Mouse (Mus musculus): ENCODE results near the gene Fbll1. TPM values are rescaled to one million over a fixed set of nuclear protein-coding genes. Genes with fewer than 3 reads are reported as not detected.
A peak's percentile ranks its signal among the peaks of the same experiment; 100 is the strongest.
"Not testable (repeated sequence)": the region's sequence is repeated elsewhere in the genome, so short reads cannot be mapped to it uniquely, and the experiment has no call there.

Fbll1 gene
- polyA plus RNA-seq, 1 experiment, result not detected

DNA sequence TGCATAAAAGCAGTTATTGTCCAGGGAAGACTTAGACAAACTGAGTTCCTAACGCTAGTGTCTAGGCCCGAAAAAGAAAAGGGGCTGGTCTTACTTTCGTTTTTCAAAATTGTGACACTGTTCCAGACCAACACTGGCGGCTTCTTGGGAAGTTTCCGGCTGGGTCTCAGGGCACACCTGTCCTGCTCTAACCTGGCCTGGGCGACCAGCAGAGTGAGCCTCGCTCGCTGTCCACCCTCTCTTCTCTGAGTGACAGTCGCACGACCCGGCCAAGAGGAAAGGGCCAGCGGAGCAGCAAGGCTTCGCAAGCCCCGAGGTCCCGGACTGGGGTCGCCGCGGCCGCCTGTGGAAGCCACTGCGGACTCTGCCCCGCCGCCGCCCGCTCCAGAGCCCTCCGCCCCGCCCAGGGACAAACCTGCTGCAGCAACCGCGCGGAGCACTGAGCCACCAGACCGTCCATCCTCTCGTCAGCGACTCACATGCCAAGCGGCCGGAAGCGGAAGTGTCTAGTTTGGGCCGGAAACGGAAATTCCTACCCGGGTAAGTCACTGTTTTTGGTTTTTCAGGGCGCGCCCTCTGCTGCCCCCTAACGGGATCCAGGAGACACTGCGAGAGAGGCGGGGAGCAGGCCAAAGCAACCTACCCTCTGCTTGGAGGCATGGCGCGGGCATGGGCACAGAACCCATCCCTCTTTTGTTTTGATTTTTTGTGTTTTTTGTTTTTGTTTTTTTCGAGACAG lies 35.5 kb upstream of the Fbll1 start, which contains the start of gene Rars:
Gene Rars, minus strand, starts transcription at position 485 of the 739 bp plus-strand sequence.
- peaks cover 22% of the 10 kb centered on the region for H3K4me1 ChIP-seq (ENCODE audit: control insufficient read depth, insufficient read depth, low read length)
- H3K4me3 ChIP-seq (ENCODE audit: insufficient read depth, low read length), result peak within 1 kb of the TSS; percentile 95

DNA sequence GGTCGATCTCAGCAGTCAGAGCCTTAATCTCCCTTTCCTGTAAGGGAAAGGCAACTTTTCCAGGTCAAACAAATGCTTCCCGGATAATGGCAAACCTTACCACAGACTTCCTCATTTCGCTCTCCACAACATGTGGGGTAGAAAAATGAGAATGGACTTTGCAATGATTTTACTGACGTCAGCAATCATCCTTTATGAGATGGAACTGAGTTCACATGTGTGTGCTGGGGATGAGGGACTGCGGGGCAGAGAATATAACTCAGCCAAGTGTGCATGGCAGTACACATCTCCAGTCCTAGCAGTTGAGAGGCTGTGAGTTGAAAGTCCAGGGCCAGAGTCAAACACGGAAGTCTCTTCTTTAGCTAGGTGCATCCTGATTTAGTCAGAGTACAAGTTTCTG lies 34.6 kb upstream of the Fbll1 start:
- H3K4me1 ChIP-seq (ENCODE audit: control insufficient read depth, insufficient read depth, low read length), result peaks cover 19% of the 10 kb centered on the region
- no peak for TF ChIP-seq POLR2A (IDR thresholded peaks at IDR 0.05; ENCODE audit: borderline replicate concordance, low read depth, low read length)
- no peak for TF ChIP-seq CTCF (IDR thresholded peaks at IDR 0.05; ENCODE audit: low read depth, low read length)
- H3K27ac ChIP-seq (ENCODE audit: insufficient read depth, low read depth, low read length), result peak overlapping the region; percentile 47
- peak overlapping the region; percentile 95 for H3K4me3 ChIP-seq (ENCODE audit: insufficient read depth, low read length)

More for the DNA sequence above, 35.5 kb upstream of the Fbll1 start, which contains the start of gene Rars:
- H3K27ac ChIP-seq (ENCODE audit: insufficient read depth, low read depth, low read length), result peak within 1 kb of the TSS; percentile 47
- TF ChIP-seq POLR2A (IDR thresholded peaks at IDR 0.05; ENCODE audit: borderline replicate concordance, low read depth, low read length) (no peak), CTCF (IDR thresholded peaks at IDR 0.05; ENCODE audit: low read depth, low read length) (peak; percentile 42)

DNA sequence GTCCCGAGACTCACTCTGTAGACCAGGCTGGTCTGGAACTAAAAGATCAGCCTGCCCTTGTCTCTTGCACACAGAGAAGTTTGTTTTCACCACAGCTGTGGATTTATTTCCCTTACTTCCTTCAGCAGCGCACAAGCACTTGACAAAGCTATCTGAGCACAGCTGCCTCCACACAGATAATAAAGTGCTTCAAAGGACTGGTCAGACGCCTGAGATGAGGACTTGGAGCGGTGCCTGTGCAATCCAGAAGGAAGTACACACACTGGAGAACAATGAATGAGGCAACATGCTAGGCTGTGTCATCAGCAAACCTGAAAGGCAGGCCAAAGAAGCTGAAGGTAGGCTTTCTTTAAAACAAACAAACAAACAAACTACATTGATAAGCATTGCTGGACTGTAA lies 33.5 kb upstream of the Fbll1 start:
- Histone ChIP-seq H3K4me3 (ENCODE audit: insufficient read depth, low read length) (peak overlapping the region; percentile 23; the same call in 1 of the 2 replicates), H3K4me1 (ENCODE audit: control insufficient read depth, insufficient read depth, low read length) (peaks cover 18% of the 10 kb centered on the region), H3K27ac (ENCODE audit: insufficient read depth, low read depth, low read length) (peak overlapping the region; percentile 24; the same call in 1 of the 2 replicates)
- TF ChIP-seq POLR2A (IDR thresholded peaks at IDR 0.05; ENCODE audit: borderline replicate concordance, low read depth, low read length) (no peak), CTCF (IDR thresholded peaks at IDR 0.05; ENCODE audit: low read depth, low read length) (no peak)

DNA sequence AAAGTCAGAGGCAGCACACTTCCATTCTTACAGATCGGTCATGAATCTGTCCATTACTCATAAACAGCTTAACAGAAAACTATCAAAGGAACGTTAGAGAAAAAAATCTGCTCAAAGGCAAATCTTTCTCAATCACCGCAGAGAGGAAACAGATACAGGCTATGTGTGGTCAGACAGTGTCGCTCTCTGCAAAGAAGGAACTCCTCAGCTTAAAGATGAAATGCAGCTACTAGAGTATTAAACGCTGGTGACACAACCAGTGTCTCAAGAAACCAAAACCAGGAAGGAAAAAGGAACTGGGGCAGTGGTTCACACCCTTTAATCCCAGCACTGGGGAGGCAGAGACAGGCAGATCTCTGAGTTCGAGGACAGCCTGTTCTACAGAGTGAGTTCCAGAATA lies 29.0 kb upstream of the Fbll1 start:
- Histone ChIP-seq H3K4me1 (ENCODE audit: control insufficient read depth, insufficient read depth, low read length) (peaks cover 24% of the 10 kb centered on the region), H3K27ac (ENCODE audit: insufficient read depth, low read depth, low read length) (peak overlapping the region; percentile 27), H3K4me3 (ENCODE audit: insufficient read depth, low read length) (no peak overlapping the region)
- TF ChIP-seq POLR2A (IDR thresholded peaks at IDR 0.05; ENCODE audit: borderline replicate concordance, low read depth, low read length), result no peak
- TF ChIP-seq CTCF (IDR thresholded peaks at IDR 0.05; ENCODE audit: low read depth, low read length), result no peak

DNA sequence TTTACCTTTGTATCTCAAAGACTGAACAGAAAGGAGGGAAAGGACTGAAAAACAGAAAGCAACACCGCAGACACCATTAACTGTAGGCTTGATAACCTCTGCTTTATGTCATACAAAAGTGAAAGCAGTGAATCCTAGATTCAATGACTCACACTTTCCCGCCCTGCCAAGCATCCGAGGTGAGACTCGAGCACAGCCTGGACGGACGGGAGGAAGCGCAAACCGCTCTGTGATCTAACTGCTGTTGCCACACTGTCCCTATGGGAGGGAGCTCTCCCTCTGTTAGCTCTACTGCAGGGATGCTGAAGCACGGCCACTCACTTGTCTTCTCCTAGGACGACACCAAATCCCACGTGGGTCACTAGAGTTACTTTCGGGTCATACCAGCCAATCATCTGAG lies 17.6 kb upstream of the Fbll1 start:
- Histone ChIP-seq H3K4me3 (ENCODE audit: insufficient read depth, low read length) (no peak overlapping the region), H3K4me1 (ENCODE audit: control insufficient read depth, insufficient read depth, low read length) (no peaks in the 10 kb centered on the region), H3K27ac (ENCODE audit: insufficient read depth, low read depth, low read length) (no peak overlapping the region)
- TF ChIP-seq CTCF (IDR thresholded peaks at IDR 0.05; ENCODE audit: low read depth, low read length) (no peak), POLR2A (IDR thresholded peaks at IDR 0.05; ENCODE audit: borderline replicate concordance, low read depth, low read length) (no peak)

DNA sequence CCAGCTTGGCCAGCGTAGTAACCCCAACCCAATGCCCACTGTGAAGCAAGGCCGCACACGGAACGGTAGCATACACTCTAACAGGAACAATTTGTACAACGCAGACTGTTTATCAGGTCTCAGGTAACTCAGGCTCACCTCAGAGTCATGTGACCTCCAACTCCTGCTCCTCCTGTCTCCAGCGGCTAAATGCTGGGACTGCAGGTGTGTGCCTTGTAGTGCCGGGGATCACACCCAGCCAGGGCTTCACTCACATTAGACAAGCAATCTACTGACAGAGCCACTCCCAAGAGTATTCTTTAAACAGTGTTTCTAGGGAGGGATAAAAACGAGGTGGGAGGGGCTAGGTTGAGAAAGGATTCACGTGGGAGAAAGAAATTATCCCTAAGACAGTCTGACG lies 12.8 kb upstream of the Fbll1 start:
- no peaks in the 10 kb centered on the region for H3K4me1 ChIP-seq (ENCODE audit: control insufficient read depth, insufficient read depth, low read length)
- no peak overlapping the region for H3K27ac ChIP-seq (ENCODE audit: insufficient read depth, low read depth, low read length)
- no peak for TF ChIP-seq POLR2A (IDR thresholded peaks at IDR 0.05; ENCODE audit: borderline replicate concordance, low read depth, low read length)
- no peak for TF ChIP-seq CTCF (IDR thresholded peaks at IDR 0.05; ENCODE audit: low read depth, low read length)
- H3K4me3 ChIP-seq (ENCODE audit: insufficient read depth, low read length), result no peak overlapping the region

DNA sequence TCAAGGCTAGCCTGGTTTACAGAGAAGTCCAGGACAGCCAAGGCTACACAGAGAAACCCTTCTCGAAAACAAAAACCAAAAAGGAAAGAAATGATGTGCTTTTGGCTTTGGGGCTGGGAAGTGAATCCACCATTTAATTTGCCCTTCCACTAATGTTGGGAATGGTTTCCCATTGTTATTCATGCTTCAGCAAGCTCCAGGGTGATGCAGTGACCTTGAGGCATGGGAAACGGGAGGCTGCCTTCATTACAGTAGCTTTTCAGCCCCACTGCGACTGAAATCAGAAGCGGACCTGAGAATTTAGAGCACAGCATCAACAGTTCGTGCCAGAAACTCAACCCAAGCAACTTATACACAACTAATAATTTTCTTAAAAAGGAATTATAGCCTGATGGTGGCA lies 2.6 kb upstream of the Fbll1 start:
- TF ChIP-seq POLR2A (IDR thresholded peaks at IDR 0.05; ENCODE audit: borderline replicate concordance, low read depth, low read length), result no peak
- TF ChIP-seq CTCF (IDR thresholded peaks at IDR 0.05; ENCODE audit: low read depth, low read length), result no peak
- Histone ChIP-seq H3K27ac (ENCODE audit: insufficient read depth, low read depth, low read length) (no peak overlapping the region), H3K4me3 (ENCODE audit: insufficient read depth, low read length) (no peak overlapping the region), H3K4me1 (ENCODE audit: control insufficient read depth, insufficient read depth, low read length) (0 out of 2 replicates have a peak, but pooled peaks cover 2% of the 10 kb centered on the region)

DNA sequence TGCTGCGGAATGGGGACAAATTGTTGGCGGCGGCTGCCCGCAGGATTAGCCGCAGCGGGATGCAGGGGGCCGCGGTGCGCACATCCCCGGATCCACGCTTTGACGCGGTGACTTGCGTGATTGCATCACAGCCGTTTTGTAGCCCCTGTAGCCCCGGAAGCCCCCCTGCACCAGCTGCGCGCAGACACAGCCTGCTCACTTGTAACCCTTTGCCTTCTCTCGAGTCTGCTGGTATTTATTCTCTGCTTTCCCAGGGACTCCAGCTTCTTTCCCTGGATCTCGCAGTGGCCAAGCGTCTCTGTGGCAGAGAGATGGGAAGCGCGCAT lies 226 bp downstream of the Fbll1 start:
- Histone ChIP-seq H3K4me3 (ENCODE audit: insufficient read depth, low read length) (peak overlapping the region; percentile 18; the same call in 1 of the 2 replicates), H3K4me1 (ENCODE audit: control insufficient read depth, insufficient read depth, low read length) (0 out of 2 replicates have a peak, but pooled peaks cover 2% of the 10 kb centered on the region), H3K27ac (ENCODE audit: insufficient read depth, low read depth, low read length) (no peak overlapping the region)
- TF ChIP-seq POLR2A (IDR thresholded peaks at IDR 0.05; ENCODE audit: borderline replicate concordance, low read depth, low read length), result no peak
- no peak for TF ChIP-seq CTCF (IDR thresholded peaks at IDR 0.05; ENCODE audit: low read depth, low read length)

DNA sequence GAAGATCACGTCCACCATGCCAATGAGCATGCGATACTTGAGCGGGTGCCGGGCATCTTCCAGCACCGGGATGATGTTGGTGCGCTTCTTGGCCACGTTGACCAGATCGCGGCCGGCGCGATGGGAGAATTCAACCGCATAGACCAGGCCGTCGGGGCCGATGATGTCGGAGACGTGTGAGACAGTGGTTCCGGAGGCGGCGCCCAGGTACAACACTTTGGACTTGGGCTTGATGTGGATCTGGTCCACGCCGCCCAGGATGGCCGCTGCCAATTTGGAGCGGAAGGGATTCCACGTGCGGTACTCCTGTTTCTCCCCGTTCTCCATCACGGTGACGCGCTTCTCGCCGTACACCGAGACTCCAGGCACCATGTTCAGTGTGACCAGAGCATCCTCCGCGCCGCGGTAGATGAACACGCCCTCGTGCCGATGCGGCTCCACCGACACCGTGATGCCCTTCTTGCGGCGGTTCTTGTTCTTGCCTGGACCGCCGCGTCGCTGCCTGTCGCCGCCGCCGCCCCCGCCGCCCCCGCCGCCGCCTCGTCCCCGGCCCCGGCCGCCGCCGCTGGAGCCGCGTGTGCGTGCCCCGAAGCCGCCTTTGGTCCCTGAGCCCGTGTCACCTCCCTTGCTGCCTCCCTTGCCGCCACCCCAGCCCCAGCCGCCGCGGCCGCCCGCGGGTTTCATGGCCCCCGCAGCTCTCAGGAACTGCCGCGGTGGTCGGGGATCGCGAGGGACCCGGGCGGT lies 761 bp downstream of the Fbll1 start:
- TF ChIP-seq CTCF (IDR thresholded peaks at IDR 0.05; ENCODE audit: low read depth, low read length) (no peak), POLR2A (IDR thresholded peaks at IDR 0.05; ENCODE audit: borderline replicate concordance, low read depth, low read length) (no peak)
- Histone ChIP-seq H3K27ac (ENCODE audit: insufficient read depth, low read depth, low read length) (no peak overlapping the region), H3K4me3 (ENCODE audit: insufficient read depth, low read length) (no peak overlapping the region), H3K4me1 (ENCODE audit: control insufficient read depth, insufficient read depth, low read length) (0 out of 2 replicates have a peak, but pooled peaks cover 2% of the 10 kb centered on the region)

DNA sequence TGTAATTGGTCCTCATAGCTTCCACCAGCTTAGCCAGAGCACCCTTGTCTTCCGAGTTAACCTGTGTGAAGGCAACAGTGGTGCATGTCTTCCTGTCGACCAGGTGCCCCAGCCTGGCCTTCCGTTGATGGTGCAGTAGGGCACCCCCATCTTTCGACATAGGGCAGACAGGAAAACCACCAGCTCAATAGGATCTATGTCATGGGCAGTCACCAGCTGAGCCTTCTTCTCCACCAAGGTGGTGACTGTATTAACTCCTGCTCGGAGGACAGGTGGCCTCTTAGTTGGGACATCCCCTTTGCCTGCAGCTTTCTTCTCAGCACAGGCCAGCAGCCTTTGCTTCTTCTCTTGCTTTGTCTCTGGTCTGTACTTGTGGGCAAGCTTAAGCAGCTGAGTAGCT lies 5.9 kb downstream of the Fbll1 start:
- H3K4me1 ChIP-seq (ENCODE audit: control insufficient read depth, insufficient read depth, low read length); H3K27ac ChIP-seq (ENCODE audit: insufficient read depth, low read depth, low read length); H3K4me3 ChIP-seq (ENCODE audit: insufficient read depth, low read length): not testable (repeated sequence)

All from bone marrow macrophage, adult 2 months (primary cell).